Mouse (Mus musculus): Measurements from ENCODE around the gene Dab2ip. TPM values are rescaled to one million over a fixed set of nuclear protein-coding genes. Genes with fewer than 3 reads are reported as not detected.

The Dab2ip gene
- polyA plus RNA-seq, 1 experiment from 2014 or later = 46.6 TPM

- H3K27me3 ChIP-seq (ENCODE audit: control insufficient read depth, insufficient read depth, low read length) = no peaks in the 10 kb centered on the region
- WGBS = 57% methylated on average over 10 of the region's 10 CpGs
- peak overlapping the region; percentile 58 for H3K4me2 ChIP-seq (ENCODE audit: low read length)
- no peaks in the 10 kb centered on the region for H3K36me3 ChIP-seq (ENCODE audit: control insufficient read depth, insufficient read depth, low read length)
- no peak overlapping the region for H3K4me3 ChIP-seq (ENCODE audit: control insufficient read depth in 1 of 2, insufficient read depth in 1 of 2, low read depth in 1 of 2, low read length in 2 of 2)
- H3K9me3 ChIP-seq (ENCODE audit: control insufficient read depth, low read length) = no peaks in the 10 kb centered on the region
- peak overlapping the region; percentile 36 to 94 for H3K27ac ChIP-seq (replicated peaks in 1 of 2; ENCODE audit: control insufficient read depth in 1 of 2, insufficient read depth in 1 of 2, low read depth in 2 of 2, low read length in 2 of 2)
- H3K9ac ChIP-seq (ENCODE audit: low read length) = peak overlapping the region; percentile 64
- ATAC-seq (ENCODE audit: insufficient number of reproducible peaks, insufficient read depth, low FRiP score, low read depth) = no peak
- H3K4me1 ChIP-seq (ENCODE audit: control insufficient read depth in 2 of 2, insufficient read depth in 2 of 2, low read length in 2 of 2) = peaks cover 84 to 98% of the 10 kb centered on the region in 2 experiments
These were observed 31.3 kb downstream of the Dab2ip start for GRCm38 (mm10) chr2:35589385-35589784.

GRCm38 (mm10) chr2:35589800-35590199, 31.7 kb downstream of the Dab2ip start:
- peak overlapping the region; percentile 36 to 94 for H3K27ac ChIP-seq (replicated peaks in 1 of 2; ENCODE audit: control insufficient read depth in 1 of 2, insufficient read depth in 1 of 2, low read depth in 2 of 2, low read length in 2 of 2)
- H3K9me3 ChIP-seq (ENCODE audit: control insufficient read depth, low read length) = no peaks in the 10 kb centered on the region
- no peaks in the 10 kb centered on the region for H3K36me3 ChIP-seq (ENCODE audit: control insufficient read depth, insufficient read depth, low read length)
- H3K9ac ChIP-seq (ENCODE audit: low read length) = peak overlapping the region; percentile 64
- 21% methylated on average over 4 of the region's 4 CpGs for WGBS
- H3K4me2 ChIP-seq (ENCODE audit: low read length) = peak overlapping the region; percentile 26
- peak; percentile 28; the same call in 1 of the 2 replicates for ATAC-seq (ENCODE audit: insufficient number of reproducible peaks, insufficient read depth, low FRiP score, low read depth)
- no peak overlapping the region for H3K4me3 ChIP-seq (ENCODE audit: control insufficient read depth in 1 of 2, insufficient read depth in 1 of 2, low read depth in 1 of 2, low read length in 2 of 2)
- peaks cover 87 to 98% of the 10 kb centered on the region in 2 experiments for H3K4me1 ChIP-seq (ENCODE audit: control insufficient read depth in 2 of 2, insufficient read depth in 2 of 2, low read length in 2 of 2)
- H3K27me3 ChIP-seq (ENCODE audit: control insufficient read depth, insufficient read depth, low read length) = no peaks in the 10 kb centered on the region

DNA sequence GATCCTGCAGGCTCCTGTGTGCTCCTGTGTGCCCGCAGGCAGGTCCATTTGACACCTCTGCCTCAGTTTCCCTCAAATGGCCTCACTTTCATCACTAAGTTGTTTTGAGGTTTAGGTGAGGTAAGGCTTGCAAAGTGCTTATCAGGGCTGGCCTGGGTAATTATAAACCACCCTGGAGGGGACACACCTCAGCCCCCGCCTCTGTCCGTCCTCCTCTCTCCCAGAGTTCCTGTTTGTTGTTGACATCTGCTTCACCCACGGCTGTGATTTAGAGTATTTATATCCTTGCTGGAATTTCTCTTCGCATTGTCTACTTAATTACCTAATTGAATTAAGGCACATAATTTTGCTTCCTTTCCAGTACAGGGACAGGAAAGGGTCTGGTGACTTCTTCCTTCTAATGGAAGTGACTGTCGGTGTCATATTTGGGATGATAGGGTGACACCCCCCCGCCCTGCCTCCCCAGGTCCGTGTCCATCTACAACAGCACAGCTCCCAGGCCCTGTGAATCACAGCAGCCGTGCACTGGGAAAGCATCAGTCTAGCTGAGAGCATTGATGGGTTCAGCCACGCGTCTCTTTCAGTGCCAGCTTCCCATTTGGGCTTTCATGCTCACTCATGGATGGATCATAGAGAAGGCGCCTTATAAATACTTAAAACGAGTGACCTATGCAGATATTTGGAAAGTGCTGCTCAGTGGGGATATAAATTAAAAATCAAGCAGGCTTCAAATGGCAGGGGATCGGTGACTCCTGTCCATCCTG, 34.1 kb downstream of the Dab2ip start:
- Histone ChIP-seq H3K4me3 (ENCODE audit: control insufficient read depth in 1 of 2, insufficient read depth in 1 of 2, low read depth in 1 of 2, low read length in 2 of 2) (no peak overlapping the region), H3K27ac (replicated peaks in 1 of 2; ENCODE audit: control insufficient read depth in 1 of 2, insufficient read depth in 1 of 2, low read depth in 2 of 2, low read length in 2 of 2) (peak overlapping the region; percentile 90 to 91), H3K9ac (ENCODE audit: low read length) (peak overlapping the region; percentile 53), H3K36me3 (ENCODE audit: control insufficient read depth, insufficient read depth, low read length) (no peaks in the 10 kb centered on the region), H3K4me1 (ENCODE audit: control insufficient read depth in 2 of 2, insufficient read depth in 2 of 2, low read length in 2 of 2) (peaks cover 87 to 98% of the 10 kb centered on the region in 2 experiments), H3K9me3 (ENCODE audit: control insufficient read depth, low read length) (no peaks in the 10 kb centered on the region), H3K27me3 (ENCODE audit: control insufficient read depth, insufficient read depth, low read length) (no peaks in the 10 kb centered on the region), H3K4me2 (ENCODE audit: low read length) (peak overlapping the region; percentile 43)
- 40% methylated on average over 14 of the region's 14 CpGs for WGBS
- ATAC-seq (ENCODE audit: insufficient number of reproducible peaks, insufficient read depth, low FRiP score, low read depth) = no peak

DNA sequence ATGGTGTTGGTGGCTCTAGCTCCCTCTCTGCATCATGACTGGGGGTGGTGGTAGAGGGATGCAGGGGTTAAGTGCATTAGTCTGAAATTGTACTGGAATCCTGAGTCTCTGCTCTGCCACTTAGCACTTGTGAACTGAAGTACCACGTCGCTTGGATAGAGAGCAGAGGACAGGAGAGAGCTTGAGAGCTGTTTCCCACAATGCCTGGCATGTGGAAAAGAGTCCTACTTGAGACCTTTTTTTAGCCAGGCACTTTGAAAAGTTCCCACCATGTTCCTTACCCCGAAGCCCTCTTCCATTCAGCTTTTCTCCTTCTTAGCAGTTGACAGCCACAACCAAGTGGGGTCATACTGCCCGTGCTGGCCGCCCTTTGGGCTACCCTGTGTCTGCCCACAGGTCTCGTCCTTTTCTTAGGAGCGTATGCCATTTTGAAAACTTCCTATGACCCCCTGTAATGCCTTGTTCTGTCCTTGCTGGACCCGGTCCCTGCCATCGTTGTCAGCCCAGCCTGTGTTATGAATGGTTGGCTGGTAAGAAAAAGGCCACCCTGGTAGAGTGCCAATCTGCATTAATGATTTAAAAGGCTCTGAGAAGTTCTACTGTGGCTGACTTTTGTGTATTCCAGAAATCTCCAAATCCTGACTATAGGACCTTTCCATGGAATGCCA, 34.8 kb downstream of the Dab2ip start:
- Histone ChIP-seq H3K4me3 (ENCODE audit: control insufficient read depth in 1 of 2, insufficient read depth in 1 of 2, low read depth in 1 of 2, low read length in 2 of 2) (no peak overlapping the region), H3K4me1 (ENCODE audit: control insufficient read depth in 2 of 2, insufficient read depth in 2 of 2, low read length in 2 of 2) (peaks cover 87 to 98% of the 10 kb centered on the region in 2 experiments), H3K27me3 (ENCODE audit: control insufficient read depth, insufficient read depth, low read length) (no peaks in the 10 kb centered on the region), H3K9ac (ENCODE audit: low read length) (0 out of 2 replicates have a peak overlapping the region, but pooled peaks have one; percentile 53), H3K9me3 (ENCODE audit: control insufficient read depth, low read length) (no peaks in the 10 kb centered on the region), H3K4me2 (ENCODE audit: low read length) (peak overlapping the region; percentile 43), H3K36me3 (ENCODE audit: control insufficient read depth, insufficient read depth, low read length) (no peaks in the 10 kb centered on the region), H3K27ac (replicated peaks in 1 of 2; ENCODE audit: control insufficient read depth in 1 of 2, insufficient read depth in 1 of 2, low read depth in 2 of 2, low read length in 2 of 2) (peak overlapping the region; percentile 90 to 91)
- ATAC-seq (ENCODE audit: insufficient number of reproducible peaks, insufficient read depth, low FRiP score, low read depth) = no peak
- WGBS = 35% methylated on average over 9 of the region's 9 CpGs

- no peak for ATAC-seq (ENCODE audit: insufficient number of reproducible peaks, insufficient read depth, low FRiP score, low read depth)
- H3K27ac ChIP-seq (replicated peaks in 1 of 2; ENCODE audit: control insufficient read depth in 1 of 2, insufficient read depth in 1 of 2, low read depth in 2 of 2, low read length in 2 of 2) = peak overlapping the region in 1 of 2 experiments; percentile 91; a peak in 2 of 4 replicates
- H3K9ac ChIP-seq (ENCODE audit: low read length) = no peak overlapping the region; the same call in 1 of the 2 replicates
- peaks cover 87 to 98% of the 10 kb centered on the region in 2 experiments for H3K4me1 ChIP-seq (ENCODE audit: control insufficient read depth in 2 of 2, insufficient read depth in 2 of 2, low read length in 2 of 2)
- no peaks in the 10 kb centered on the region for H3K9me3 ChIP-seq (ENCODE audit: control insufficient read depth, low read length)
- no peak overlapping the region for H3K4me3 ChIP-seq (ENCODE audit: control insufficient read depth in 1 of 2, insufficient read depth in 1 of 2, low read depth in 1 of 2, low read length in 2 of 2)
- WGBS = 73% methylated on average over 7 of the region's 7 CpGs
- H3K36me3 ChIP-seq (ENCODE audit: control insufficient read depth, insufficient read depth, low read length) = no peaks in the 10 kb centered on the region
- H3K4me2 ChIP-seq (ENCODE audit: low read length) = no peak overlapping the region
- no peaks in the 10 kb centered on the region for H3K27me3 ChIP-seq (ENCODE audit: control insufficient read depth, insufficient read depth, low read length)
These were observed 35.8 kb downstream of the Dab2ip start for GRCm38 (mm10) chr2:35593889-35594288.

DNA sequence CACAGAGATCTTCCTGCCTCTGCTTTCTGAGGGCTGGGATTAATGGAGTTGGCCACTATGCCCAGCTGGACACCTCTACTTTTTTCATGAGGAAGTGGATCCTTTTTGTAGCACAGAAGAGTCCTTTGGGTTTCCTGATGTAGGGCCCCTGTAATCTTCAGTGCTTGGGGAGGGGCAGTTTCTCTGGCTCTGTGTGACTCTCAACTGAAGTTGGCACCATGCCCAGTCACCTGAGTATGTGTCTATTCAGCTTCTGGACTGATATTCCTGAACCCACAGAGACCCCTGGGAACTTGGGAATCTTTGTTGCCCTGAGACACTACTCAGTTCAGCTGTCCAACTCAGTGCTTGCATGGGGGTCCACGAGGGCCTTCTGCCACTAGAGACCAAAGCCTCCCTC, 37.0 kb downstream of the Dab2ip start:
- H3K9me3 ChIP-seq (ENCODE audit: control insufficient read depth, low read length) = no peaks in the 10 kb centered on the region
- ATAC-seq (ENCODE audit: insufficient number of reproducible peaks, insufficient read depth, low FRiP score, low read depth) = no peak
- no peaks in the 10 kb centered on the region for H3K27me3 ChIP-seq (ENCODE audit: control insufficient read depth, insufficient read depth, low read length)
- H3K27ac ChIP-seq (replicated peaks in 1 of 2; ENCODE audit: control insufficient read depth in 1 of 2, insufficient read depth in 1 of 2, low read depth in 2 of 2, low read length in 2 of 2) = peak overlapping the region; percentile 72 to 83
- H3K4me3 ChIP-seq (ENCODE audit: control insufficient read depth in 1 of 2, insufficient read depth in 1 of 2, low read depth in 1 of 2, low read length in 2 of 2) = no peak overlapping the region
- H3K4me1 ChIP-seq (ENCODE audit: control insufficient read depth in 2 of 2, insufficient read depth in 2 of 2, low read length in 2 of 2) = peaks cover 75 to 86% of the 10 kb centered on the region in 2 experiments
- WGBS = 15% methylated on average over 1 of the region's 1 CpGs
- H3K9ac ChIP-seq (ENCODE audit: low read length) = no peak overlapping the region
- no peaks in the 10 kb centered on the region for H3K36me3 ChIP-seq (ENCODE audit: control insufficient read depth, insufficient read depth, low read length)
- no peak overlapping the region for H3K4me2 ChIP-seq (ENCODE audit: low read length)

GRCm38 (mm10) chr2:35595718-35596117, 37.7 kb downstream of the Dab2ip start:
- WGBS = 38% methylated on average over 5 of the region's 5 CpGs
- H3K27ac ChIP-seq (replicated peaks in 1 of 2; ENCODE audit: control insufficient read depth in 1 of 2, insufficient read depth in 1 of 2, low read depth in 2 of 2, low read length in 2 of 2) = peak overlapping the region; percentile 72 to 83
- H3K9me3 ChIP-seq (ENCODE audit: control insufficient read depth, low read length) = no peaks in the 10 kb centered on the region
- no peaks in the 10 kb centered on the region for H3K36me3 ChIP-seq (ENCODE audit: control insufficient read depth, insufficient read depth, low read length)
- ATAC-seq (ENCODE audit: insufficient number of reproducible peaks, insufficient read depth, low FRiP score, low read depth) = no peak
- H3K9ac ChIP-seq (ENCODE audit: low read length) = no peak overlapping the region
- H3K27me3 ChIP-seq (ENCODE audit: control insufficient read depth, insufficient read depth, low read length) = no peaks in the 10 kb centered on the region
- H3K4me1 ChIP-seq (ENCODE audit: control insufficient read depth in 2 of 2, insufficient read depth in 2 of 2, low read length in 2 of 2) = peaks cover 68 to 80% of the 10 kb centered on the region in 2 experiments
- no peak overlapping the region for H3K4me3 ChIP-seq (ENCODE audit: control insufficient read depth in 1 of 2, insufficient read depth in 1 of 2, low read depth in 1 of 2, low read length in 2 of 2)
- no peak overlapping the region for H3K4me2 ChIP-seq (ENCODE audit: low read length)

All from heart, embryonic 14.5 days (tissue).